Mouse (Mus musculus): ENCODE measurements around the gene Fbxl3.

DNA sequence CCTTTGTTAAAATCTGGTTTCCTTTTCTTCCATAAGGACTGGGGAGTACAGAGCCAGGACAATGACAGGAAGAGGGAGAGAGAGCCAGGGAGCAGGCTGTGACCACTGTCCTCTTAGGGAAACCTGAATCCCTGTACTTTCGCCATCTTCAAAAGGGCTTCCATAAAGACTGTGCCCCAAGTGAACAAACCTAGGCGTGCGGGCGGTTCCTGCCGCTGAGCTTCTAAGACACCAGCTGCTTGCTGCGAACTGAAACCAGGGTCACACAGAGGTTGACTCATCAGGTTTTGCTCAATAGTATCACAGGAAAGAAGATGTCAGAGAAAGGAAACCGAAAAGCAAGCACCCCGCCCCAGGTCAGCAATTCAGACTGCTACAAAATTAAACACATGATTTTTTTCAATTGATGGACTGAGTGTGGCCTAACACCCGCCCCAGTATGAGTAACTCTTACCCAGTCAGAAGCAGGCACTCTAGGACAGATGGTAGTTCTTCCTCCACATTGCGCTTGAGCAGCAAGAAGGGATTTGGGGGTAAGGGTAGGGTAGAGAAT is 66.0 kb downstream of the Fbxl3 start:
- TF ChIP-seq ZNF384 (IDR thresholded peaks at IDR 0.05; ENCODE audit: low read depth, low read length) = no peak
- TF ChIP-seq CHD2 (IDR thresholded peaks at IDR 0.05; ENCODE audit: low read depth, low read length) = no peak
- no peak for TF ChIP-seq HCFC1 (IDR thresholded peaks at IDR 0.05; ENCODE audit: borderline replicate concordance, insufficient read depth, low read length)
- no peak for TF ChIP-seq ZC3H11A (IDR thresholded peaks at IDR 0.05; ENCODE audit: borderline replicate concordance, low read depth, low read length)

All from ES-E14 (cell line).